Mouse (Mus musculus) spleen, adult 2 months (tissue): ENCODE measurements around the gene Ntn5.

ENCODE experiments used
- CTCF ChIP-seq: fragments of 200-500 bp; IDR thresholded peaks from 2 replicates; pipeline ENCODE4 v1.5.1; 2011; ENCODE audit warnings: mild to moderate bottlenecking, inconsistent platforms; ENCODE audit not compliant: insufficient read depth, insufficient read length, insufficient replicate concordance; ENCODE audit errors: extremely low read depth
- POLR2A ChIP-seq: fragments of 200-500 bp; IDR thresholded peaks from 2 replicates; pipeline ENCODE4 v1.6.1; 2011; ENCODE audit warnings: low read depth, low read length, inconsistent platforms

DNA sequence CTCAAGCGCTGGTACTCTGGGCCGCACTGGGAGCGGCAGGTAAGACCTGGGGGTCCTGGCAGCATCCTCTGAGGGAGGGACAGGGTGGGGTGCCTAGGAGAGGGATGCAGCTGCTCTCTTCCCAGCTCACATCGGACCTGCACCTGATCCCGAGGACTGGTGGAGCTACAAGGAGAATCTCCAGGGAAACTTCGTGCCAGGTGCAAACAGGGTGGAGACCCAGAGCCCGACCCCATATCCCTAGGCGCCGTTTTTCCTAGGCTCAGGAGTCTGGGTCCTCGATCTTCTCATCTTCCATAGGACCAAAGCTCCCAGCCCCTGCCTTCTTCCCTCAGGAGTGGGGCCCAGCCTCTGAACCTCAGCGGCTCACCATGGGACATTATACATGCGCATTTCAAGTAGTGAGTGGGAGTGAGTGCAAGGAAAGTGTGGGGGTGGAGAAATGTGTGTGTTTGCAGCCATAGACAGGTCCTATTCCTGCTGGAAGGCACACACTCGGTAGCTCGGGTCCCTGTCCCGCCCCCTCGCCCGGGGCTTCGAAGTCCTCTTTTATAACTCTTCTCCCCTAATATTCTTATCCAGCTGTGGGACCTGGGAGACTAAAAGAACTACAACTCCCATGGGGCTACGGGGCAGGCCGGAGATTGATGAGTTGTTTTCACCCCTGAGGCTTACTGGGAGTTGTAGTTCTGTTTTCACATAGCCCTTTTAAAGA, 16.6 kb downstream of the Ntn5 start:
- no peak for TF ChIP-seq POLR2A
- TF ChIP-seq CTCF, result no peak
